Mouse (Mus musculus): ENCODE measurements around the gene Cat. TPM values are rescaled to one million over a fixed set of nuclear protein-coding genes. Genes with fewer than 3 reads are reported as not detected.

The Cat gene
- polyA plus RNA-seq, 1 experiment from 2014 or later, result 89.7 TPM

DNA sequence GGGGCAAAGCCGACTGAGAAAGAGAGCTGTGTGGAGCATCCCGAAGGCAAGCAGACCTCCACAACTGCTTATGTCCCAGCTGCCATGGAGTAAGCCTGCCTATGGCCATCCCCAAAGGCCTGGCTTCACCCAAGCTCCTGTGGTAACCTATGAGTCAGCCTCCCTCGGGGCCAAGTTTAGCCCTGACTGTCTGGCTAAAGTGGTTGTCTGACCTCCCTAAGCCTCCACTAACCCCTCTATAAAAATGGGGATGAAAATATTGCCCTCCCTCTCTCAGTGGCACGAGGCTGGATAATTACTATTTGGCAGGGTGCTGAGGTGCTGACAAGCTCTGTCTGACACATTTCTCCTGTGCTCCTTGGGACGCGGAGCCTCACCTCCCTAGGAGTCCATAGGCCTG, 73.6 kb downstream of the Cat start, which contains the start of gene Elf5:
Elf5 (plus strand) TSS at position 341 of the 400 bp plus-strand sequence.
- WGBS, result 80% methylated on average over 6 of the region's 6 CpGs
- Histone ChIP-seq H3K4me2 (replicated peaks) (no peak within 1 kb of the TSS), H3K27me3 (no peaks in the 10 kb centered on the region), H3K27ac (replicated peaks) (no peak within 1 kb of the TSS), H3K9me3 (replicated peaks) (no peaks in the 10 kb centered on the region), H3K36me3 (no peaks in the 10 kb centered on the region), H3K9ac (no peak within 1 kb of the TSS), H3K4me3 (replicated peaks) (no peak within 1 kb of the TSS), H3K4me1 (no peaks in the 10 kb centered on the region)
- 0 out of 2 replicates have a peak, but pooled peaks have one; percentile 19 for ATAC-seq (ENCODE audit: insufficient number of reproducible peaks, low FRiP score, low TSS enrichment, low read depth)

DNA sequence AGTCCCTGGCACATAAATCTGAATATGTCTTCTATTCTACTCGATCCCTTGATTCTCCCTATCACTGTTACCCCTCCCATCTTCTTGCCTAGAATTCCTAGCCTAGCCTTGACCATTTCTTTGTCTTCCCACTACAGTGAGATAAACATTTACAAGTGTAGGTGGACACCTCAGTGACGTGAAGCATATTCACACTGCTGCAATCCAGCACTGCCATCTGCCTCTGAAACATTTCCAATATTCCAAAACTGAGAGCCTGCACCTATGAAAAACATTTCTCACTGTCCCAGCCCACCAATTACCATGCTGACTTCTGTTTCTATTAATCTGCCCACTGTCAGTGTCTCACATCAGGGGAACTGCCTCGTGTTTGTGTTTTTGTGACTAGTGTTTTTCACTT, 78.7 kb downstream of the Cat start:
- H3K27ac ChIP-seq (replicated peaks), result no peak overlapping the region
- no peak for ATAC-seq (ENCODE audit: insufficient number of reproducible peaks, low FRiP score, low TSS enrichment, low read depth)
- no peak overlapping the region for H3K4me2 ChIP-seq (replicated peaks)
- H3K9ac ChIP-seq, result no peak overlapping the region
- WGBS, result 74% methylated on average over 3 of the region's 3 CpGs
- no peaks in the 10 kb centered on the region for H3K36me3 ChIP-seq
- H3K4me3 ChIP-seq (replicated peaks), result no peak overlapping the region
- H3K9me3 ChIP-seq (replicated peaks), result no peaks in the 10 kb centered on the region
- no peaks in the 10 kb centered on the region for H3K4me1 ChIP-seq
- no peaks in the 10 kb centered on the region for H3K27me3 ChIP-seq

Other genes starting within 250 kb of the Cat start
- gene Ehf, start 181.9 kb downstream of the Cat start, polyA plus RNA-seq (2015; fragmentation: Nextera tagmentation; extraction: Ambion mirVana), result 19.3 and 20.6 TPM in 2 replicates
- 4.2 and 4.7 TPM in 2 replicates for gene Elf5, start 73.5 kb downstream of the Cat start, polyA plus RNA-seq (2015; fragmentation: Nextera tagmentation; extraction: Ambion mirVana)
- gene Abtb2, start 81.2 kb upstream of the Cat start, polyA plus RNA-seq (2015; fragmentation: Nextera tagmentation; extraction: Ambion mirVana), result 13.8 and 16.5 TPM in 2 replicates